Mouse (Mus musculus): ENCODE data around the gene Sult5a1. TPM values are rescaled to one million over a fixed set of nuclear protein-coding genes. Genes with fewer than 3 reads are reported as not detected.
"Not testable (repeated sequence)": the region's sequence is repeated elsewhere in the genome, so short reads cannot be mapped to it uniquely, and the experiment has no call there.

The Sult5a1 gene
- 2.9 and 3.2 TPM in 2 replicates for polyA plus RNA-seq (2014; fragmentation: Nextera tagmentation; extraction: Ambion mirVana)

DNA sequence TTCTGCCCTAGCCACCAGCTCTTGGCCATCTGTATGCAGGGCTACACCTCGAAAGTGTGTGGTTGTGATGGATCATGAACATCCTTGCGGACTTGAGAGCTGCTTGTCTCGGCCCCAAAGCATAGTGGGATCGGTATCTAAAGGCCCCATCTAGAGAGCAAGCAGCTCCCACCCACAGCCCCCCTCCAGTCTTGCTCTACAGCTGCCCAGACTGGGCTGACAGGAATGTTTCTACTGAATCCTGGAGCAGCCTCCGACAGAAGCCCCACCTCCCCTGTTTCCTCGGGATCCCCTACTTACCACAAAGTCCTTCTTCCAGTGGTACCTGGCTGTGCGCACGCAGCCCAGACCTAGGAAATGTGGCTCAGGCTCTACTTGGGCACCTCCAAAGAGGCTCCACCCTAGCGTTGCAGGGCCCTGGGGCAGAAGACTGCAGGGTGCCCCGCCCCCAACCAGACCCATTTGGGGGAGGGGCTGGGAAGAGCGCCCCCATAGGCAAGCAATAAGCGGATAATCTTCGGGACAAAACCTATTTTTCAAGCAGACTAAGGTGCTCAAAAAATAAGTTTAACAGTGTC, at the start of gene Sult5a1:
Gene Sult5a1, minus strand, starts transcription at position 428 of the 578 bp plus-strand sequence.
- no peak for ATAC-seq (ENCODE audit: low FRiP score)
- no peaks in the 10 kb centered on the region for H3K36me3 ChIP-seq (ENCODE audit: control insufficient read depth, insufficient read depth, low read length)
- no peaks in the 10 kb centered on the region for H3K9me3 ChIP-seq (ENCODE audit: control insufficient read depth, low read length)
- H3K4me1 ChIP-seq (ENCODE audit: control insufficient read depth, insufficient read depth, low read length): peaks cover 4% of the 10 kb centered on the region; the same call in 1 of the 2 replicates
- no peak within 1 kb of the TSS for H3K4me2 ChIP-seq
- DNase-seq (ENCODE audit: low spot score, missing footprints): no peak
- H3K9ac ChIP-seq (ENCODE audit: low read length): no peak within 1 kb of the TSS
- 35% methylated on average over 13 of the region's 13 CpGs for WGBS
- H3K27ac ChIP-seq (ENCODE audit: low read depth, low read length): no peak within 1 kb of the TSS
- no peak within 1 kb of the TSS for H3K4me3 ChIP-seq (ENCODE audit: low read depth, low read length)
- H3K27me3 ChIP-seq (ENCODE audit: control insufficient read depth, insufficient read depth, low read length): no peaks in the 10 kb centered on the region

DNA sequence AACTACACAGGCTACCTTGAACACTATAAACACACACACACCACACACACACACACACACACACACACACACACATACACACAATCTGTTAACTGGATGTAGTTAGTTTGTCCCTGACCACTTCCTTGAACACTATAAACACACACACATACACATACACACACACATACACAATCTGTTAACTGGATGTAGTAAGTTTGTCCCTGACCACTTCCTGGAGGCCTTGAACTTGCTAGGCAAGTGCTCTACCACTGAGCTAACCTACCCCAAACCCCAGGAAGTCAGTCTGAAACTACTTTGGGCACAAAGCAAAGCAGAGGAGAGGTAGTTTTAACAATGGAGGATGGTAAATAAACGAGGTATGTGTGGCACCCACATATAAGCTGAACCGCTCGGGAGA, 45.5 kb upstream of the Sult5a1 start:
- DNase-seq (ENCODE audit: low spot score, missing footprints) (no peak), ATAC-seq (ENCODE audit: low FRiP score) (no peak)
- H3K4me3 ChIP-seq (ENCODE audit: low read depth, low read length): no peak overlapping the region
- no peaks in the 10 kb centered on the region for H3K4me1 ChIP-seq (ENCODE audit: control insufficient read depth, insufficient read depth, low read length)
- H3K27me3 ChIP-seq (ENCODE audit: control insufficient read depth, insufficient read depth, low read length): no peaks in the 10 kb centered on the region
- no peak overlapping the region for H3K9ac ChIP-seq (ENCODE audit: low read length)
- no peak overlapping the region for H3K4me2 ChIP-seq
- no peaks in the 10 kb centered on the region for H3K9me3 ChIP-seq (ENCODE audit: control insufficient read depth, low read length)
- H3K27ac ChIP-seq (ENCODE audit: low read depth, low read length): no peak overlapping the region
- H3K36me3 ChIP-seq (ENCODE audit: control insufficient read depth, insufficient read depth, low read length): peaks cover 17% of the 10 kb centered on the region
- 85% methylated on average over 3 of the region's 3 CpGs for WGBS

DNA sequence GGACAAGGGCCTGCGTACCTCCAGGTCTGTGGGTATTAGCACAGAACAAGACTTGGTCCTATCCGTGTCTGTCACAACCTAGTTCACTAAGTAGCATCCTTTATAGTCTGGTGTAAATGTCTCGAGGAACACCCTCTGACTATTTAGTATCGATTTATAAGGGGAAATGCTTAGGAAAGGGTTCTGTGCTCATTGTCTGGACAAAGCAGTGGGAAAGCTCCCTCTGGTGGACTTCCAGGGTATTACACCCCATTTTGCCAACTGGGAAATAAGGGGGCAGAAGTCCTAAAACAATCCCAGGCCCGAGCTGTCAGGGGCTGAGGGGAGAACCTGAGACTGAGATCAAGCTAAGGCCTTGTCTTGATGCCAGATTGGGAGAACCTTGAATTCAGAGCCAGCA, 44.2 kb upstream of the Sult5a1 start:
- Histone ChIP-seq H3K27ac (ENCODE audit: low read depth, low read length) (no peak overlapping the region), H3K9ac (ENCODE audit: low read length) (no peak overlapping the region), H3K36me3 (ENCODE audit: control insufficient read depth, insufficient read depth, low read length) (peaks cover 8% of the 10 kb centered on the region)

GRCm38 (mm10) chr8:123199864-123200263, 41.7 kb upstream of the Sult5a1 start:
- 76% methylated on average over 14 of the region's 14 CpGs for WGBS
- H3K4me1 ChIP-seq (ENCODE audit: control insufficient read depth, insufficient read depth, low read length): no peaks in the 10 kb centered on the region
- no peaks in the 10 kb centered on the region for H3K36me3 ChIP-seq (ENCODE audit: control insufficient read depth, insufficient read depth, low read length)
- no peak overlapping the region for H3K4me2 ChIP-seq
- H3K9ac ChIP-seq (ENCODE audit: low read length): no peak overlapping the region
- no peak overlapping the region for H3K27ac ChIP-seq (ENCODE audit: low read depth, low read length)
- DNase-seq (ENCODE audit: low spot score, missing footprints) (no peak), ATAC-seq (ENCODE audit: low FRiP score) (no peak)
- no peak overlapping the region for H3K4me3 ChIP-seq (ENCODE audit: low read depth, low read length)
- no peaks in the 10 kb centered on the region for H3K9me3 ChIP-seq (ENCODE audit: control insufficient read depth, low read length)
- H3K27me3 ChIP-seq (ENCODE audit: control insufficient read depth, insufficient read depth, low read length): no peaks in the 10 kb centered on the region

More for the DNA sequence above, 44.2 kb upstream of the Sult5a1 start:
- no peaks in the 10 kb centered on the region for H3K27me3 ChIP-seq (ENCODE audit: control insufficient read depth, insufficient read depth, low read length)
- no peaks in the 10 kb centered on the region for H3K9me3 ChIP-seq (ENCODE audit: control insufficient read depth, low read length)
- DNase-seq (ENCODE audit: low spot score, missing footprints) (peak; percentile 98), ATAC-seq (ENCODE audit: low FRiP score) (no peak)
- WGBS: 34% methylated on average over 5 of the region's 5 CpGs
- H3K4me2 ChIP-seq: no peak overlapping the region
- no peak overlapping the region for H3K4me3 ChIP-seq (ENCODE audit: low read depth, low read length)
- H3K4me1 ChIP-seq (ENCODE audit: control insufficient read depth, insufficient read depth, low read length): no peaks in the 10 kb centered on the region

GRCm38 (mm10) chr8:123197016-123197415, 38.9 kb upstream of the Sult5a1 start:
- not testable (repeated sequence) for H3K27me3 ChIP-seq (ENCODE audit: control insufficient read depth, insufficient read depth, low read length); H3K4me2 ChIP-seq; H3K36me3 ChIP-seq (ENCODE audit: control insufficient read depth, insufficient read depth, low read length); H3K9me3 ChIP-seq (ENCODE audit: control insufficient read depth, low read length); DNase-seq (ENCODE audit: low spot score, missing footprints); H3K4me1 ChIP-seq (ENCODE audit: control insufficient read depth, insufficient read depth, low read length); ATAC-seq (ENCODE audit: low FRiP score); H3K9ac ChIP-seq (ENCODE audit: low read length); H3K4me3 ChIP-seq (ENCODE audit: low read depth, low read length); H3K27ac ChIP-seq (ENCODE audit: low read depth, low read length)
- 79% methylated on average over 5 of the region's 5 CpGs for WGBS

GRCm38 (mm10) chr8:123193771-123194170, 35.7 kb upstream of the Sult5a1 start:
- DNase-seq (ENCODE audit: low spot score, missing footprints) (no peak), ATAC-seq (ENCODE audit: low FRiP score) (no peak)
- H3K9ac ChIP-seq (ENCODE audit: low read length): no peak overlapping the region
- no peaks in the 10 kb centered on the region for H3K9me3 ChIP-seq (ENCODE audit: control insufficient read depth, low read length)
- H3K4me2 ChIP-seq: no peak overlapping the region
- H3K27me3 ChIP-seq (ENCODE audit: control insufficient read depth, insufficient read depth, low read length): no peaks in the 10 kb centered on the region
- 0 out of 2 replicates have a peak, but pooled peaks cover 2% of the 10 kb centered on the region for H3K4me1 ChIP-seq (ENCODE audit: control insufficient read depth, insufficient read depth, low read length)
- 89% methylated on average over 9 of the region's 9 CpGs for WGBS
- no peak overlapping the region for H3K4me3 ChIP-seq (ENCODE audit: low read depth, low read length)
- no peaks in the 10 kb centered on the region for H3K36me3 ChIP-seq (ENCODE audit: control insufficient read depth, insufficient read depth, low read length)
- no peak overlapping the region for H3K27ac ChIP-seq (ENCODE audit: low read depth, low read length)

GRCm38 (mm10) chr8:123191908-123192307, 33.8 kb upstream of the Sult5a1 start:
- Histone ChIP-seq H3K9me3 (ENCODE audit: control insufficient read depth, low read length) (no peaks in the 10 kb centered on the region), H3K36me3 (ENCODE audit: control insufficient read depth, insufficient read depth, low read length) (no peaks in the 10 kb centered on the region), H3K4me3 (ENCODE audit: low read depth, low read length) (no peak overlapping the region), H3K9ac (ENCODE audit: low read length) (no peak overlapping the region), H3K27ac (ENCODE audit: low read depth, low read length) (no peak overlapping the region), H3K27me3 (ENCODE audit: control insufficient read depth, insufficient read depth, low read length) (no peaks in the 10 kb centered on the region), H3K4me2 (no peak overlapping the region), H3K4me1 (ENCODE audit: control insufficient read depth, insufficient read depth, low read length) (0 out of 2 replicates have a peak, but pooled peaks cover 2% of the 10 kb centered on the region)
- DNase-seq (ENCODE audit: low spot score, missing footprints) (no peak), ATAC-seq (ENCODE audit: low FRiP score) (no peak)
- WGBS: 59% methylated on average over 8 of the region's 8 CpGs

- no peak overlapping the region for H3K9ac ChIP-seq (ENCODE audit: low read length)
- DNase-seq (ENCODE audit: low spot score, missing footprints) (peak; percentile 97), ATAC-seq (ENCODE audit: low FRiP score) (peak; percentile 33; the same call in 1 of the 2 replicates)
- no peaks in the 10 kb centered on the region for H3K9me3 ChIP-seq (ENCODE audit: control insufficient read depth, low read length)
- no peaks in the 10 kb centered on the region for H3K36me3 ChIP-seq (ENCODE audit: control insufficient read depth, insufficient read depth, low read length)
- H3K4me1 ChIP-seq (ENCODE audit: control insufficient read depth, insufficient read depth, low read length): 0 out of 2 replicates have a peak, but pooled peaks cover 2% of the 10 kb centered on the region
- no peak overlapping the region for H3K27ac ChIP-seq (ENCODE audit: low read depth, low read length)
- H3K4me2 ChIP-seq: no peak overlapping the region; the same call in 1 of the 2 replicates
- 5% methylated on average over 9 of the region's 9 CpGs for WGBS
- no peak overlapping the region for H3K4me3 ChIP-seq (ENCODE audit: low read depth, low read length)
- no peaks in the 10 kb centered on the region for H3K27me3 ChIP-seq (ENCODE audit: control insufficient read depth, insufficient read depth, low read length)
Measured at GRCm38 (mm10) chr8:123190678-123191077, 32.6 kb upstream of the Sult5a1 start.

DNA sequence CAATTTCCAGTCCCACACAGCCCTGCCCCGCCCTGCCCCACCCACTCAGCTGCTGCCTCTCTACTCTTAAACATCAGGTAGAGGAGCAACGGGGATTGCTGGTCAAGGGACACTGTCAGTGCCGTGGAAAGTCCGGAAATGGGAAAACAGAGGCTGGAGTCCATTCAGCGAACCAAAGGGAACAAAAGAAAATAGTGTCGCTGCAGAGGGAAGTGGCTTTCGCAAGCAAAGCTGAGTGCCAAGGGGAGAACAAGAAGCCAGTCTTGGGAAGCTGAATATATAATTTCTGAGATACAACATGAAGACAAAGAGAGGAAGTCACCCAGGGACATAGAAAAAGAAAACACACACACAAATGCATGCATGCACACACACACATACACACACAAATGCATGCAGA, 30.7 kb upstream of the Sult5a1 start:
- no peaks in the 10 kb centered on the region for H3K36me3 ChIP-seq (ENCODE audit: control insufficient read depth, insufficient read depth, low read length)
- H3K9ac ChIP-seq (ENCODE audit: low read length): no peak overlapping the region
- H3K4me3 ChIP-seq (ENCODE audit: low read depth, low read length): no peak overlapping the region
- H3K4me2 ChIP-seq: no peak overlapping the region
- ATAC-seq (ENCODE audit: low FRiP score) (no peak), DNase-seq (ENCODE audit: low spot score, missing footprints) (no peak)
- WGBS: 84% methylated on average over 7 of the region's 7 CpGs
- no peaks in the 10 kb centered on the region for H3K9me3 ChIP-seq (ENCODE audit: control insufficient read depth, low read length)
- H3K27me3 ChIP-seq (ENCODE audit: control insufficient read depth, insufficient read depth, low read length): no peaks in the 10 kb centered on the region
- H3K4me1 ChIP-seq (ENCODE audit: control insufficient read depth, insufficient read depth, low read length): 0 out of 2 replicates have a peak, but pooled peaks cover 2% of the 10 kb centered on the region
- H3K27ac ChIP-seq (ENCODE audit: low read depth, low read length): no peak overlapping the region

Measured in midbrain, embryonic 11.5 days (tissue).